Mouse (Mus musculus) limb, embryonic 14.5 days (tissue): ENCODE measurements around the gene Chrng. TPM values are rescaled to one million over a fixed set of nuclear protein-coding genes. Genes with fewer than 3 reads are reported as not detected.

Experiments
- ATAC-seq: fragments of 200-750 bp; cut with Nextera tagmentation; 2 replicates; pipeline ENCODE4 v1.8.0; 2017; ENCODE audit warnings: low read depth, moderate number of reproducible peaks, moderate TSS enrichment; ENCODE audit not compliant: low FRiP score
- DNase-seq: peaks from one replicate; pipeline ENCODE4 v3.0.0-alpha.2; 2015; ENCODE audit warnings: low spot score
- H3K27ac ChIP-seq: fragments of 300-500 bp; sonication (generic); replicated peaks from 2 replicates; pipeline ENCODE4 v1.5.1; 2014; ENCODE audit warnings: low read depth, mild to moderate bottlenecking, low read length, moderate library complexity, mixed read lengths
- H3K27me3 ChIP-seq: fragments of 300-500 bp; sonication (generic); 2 replicates; pipeline ENCODE4 v1.6.1; 2014; ENCODE audit warnings: low read length, mixed read lengths; ENCODE audit not compliant: control insufficient read depth, insufficient read depth
- H3K36me3 ChIP-seq: fragments of 300-500 bp; sonication (generic); 2 replicates; pipeline ENCODE4 v1.6.1; 2014; ENCODE audit warnings: mild to moderate bottlenecking, low read length, moderate library complexity, mixed read lengths; ENCODE audit not compliant: control insufficient read depth, insufficient read depth
- H3K4me1 ChIP-seq: fragments of 300-500 bp; sonication (generic); 2 replicates; pipeline ENCODE4 v1.6.1; 2014; ENCODE audit warnings: antibody characterized with exemption, low read length, mixed read lengths; ENCODE audit not compliant: control insufficient read depth, insufficient read depth
- H3K4me2 ChIP-seq: fragments of 300-500 bp; sonication (generic); replicated peaks from 2 replicates; pipeline ENCODE4 v1.6.1; 2014; ENCODE audit warnings: low read depth, mild to moderate bottlenecking, low read length, moderate library complexity; ENCODE audit not compliant: severe bottlenecking
- H3K4me3 ChIP-seq: fragments of 300-500 bp; sonication (generic); replicated peaks from 2 replicates; pipeline ENCODE4 v1.5.1; 2014; ENCODE audit warnings: low read length
- H3K9ac ChIP-seq: fragments of 300-500 bp; sonication (generic); 2 replicates; pipeline ENCODE4 v1.6.1; 2014; ENCODE audit warnings: mild to moderate bottlenecking, low read depth, low read length, moderate library complexity; ENCODE audit not compliant: severe bottlenecking
- H3K9me3 ChIP-seq: fragments of 300-500 bp; sonication (generic); 2 replicates; pipeline ENCODE4 v1.6.1; 2016; ENCODE audit warnings: low read length; ENCODE audit not compliant: control insufficient read depth
- POLR2A ChIP-seq: fragments of 200-500 bp; IDR thresholded peaks from 2 replicates; pipeline ENCODE4 v1.8.0; 2012; ENCODE audit warnings: inconsistent platforms, mild to moderate bottlenecking, moderate library complexity, borderline replicate concordance; ENCODE audit not compliant: insufficient read depth, insufficient read length; ENCODE audit errors: extremely low read depth
- WGBS: fragments of 180-500 bp; shearing (Covaris S2); extraction: QIAGEN DNeasy Blood & Tissue Kit; methylation state at CpG from one replicate; pipeline ENCODE4 v1.1.7; 2014; 5-methylcytosine and 5-hydroxymethylcytosine counted together
- polyA plus RNA-seq, 2 experiments: library from polyadenylated mRNA; depleted of rRNA in 1 of 2; stranded (reverse) in 1 of 2; unstranded in 1 of 2; fragments of >200 nt; fragmentation: Nextera tagmentation in 1 of 2; extraction: Ambion mirVana in 1 of 2; gene quantifications; 2 replicates each; pipeline versions ENCODE4 v1.2.1 to v1.2.3; 2012 to 2014

Gene Chrng
- polyA plus RNA-seq, 2 experiments = 29.3 to 44.7 TPM

- whole genome bisulfite sequencing = 37% methylated on average over 3 of the region's 3 CpGs
These were observed 1.0 kb downstream of the Chrng start for GRCm38 (mm10) chr1:87205502-87205901.

GRCm38 (mm10) chr1:87206339-87206738 lies 1.9 kb downstream of the Chrng start:
- Histone ChIP-seq H3K4me2 (no peak overlapping the region; the same call in 1 of the 2 replicates), H3K9me3 (no peaks in the 10 kb centered on the region), H3K9ac (no peak overlapping the region), H3K27ac (no peak overlapping the region), H3K36me3 (no peaks in the 10 kb centered on the region), H3K27me3 (no peaks in the 10 kb centered on the region; the same call in 1 of the 2 replicates), H3K4me3 (no peak overlapping the region), H3K4me1 (no peaks in the 10 kb centered on the region)
- DNase-seq = peak; percentile 46
- ATAC-seq = 0 out of 2 replicates have a peak, but pooled peaks have one; percentile 6
- 19% methylated on average over 17 of the region's 17 CpGs for WGBS
- TF ChIP-seq POLR2A = no peak

More at GRCm38 (mm10) chr1:87205502-87205901, 1.0 kb downstream of the Chrng start:
- H3K36me3 ChIP-seq = no peaks in the 10 kb centered on the region
- H3K4me1 ChIP-seq = no peaks in the 10 kb centered on the region
- H3K9ac ChIP-seq = no peak overlapping the region
- peak; percentile 87 for ATAC-seq
- H3K27me3 ChIP-seq = no peaks in the 10 kb centered on the region; the same call in 1 of the 2 replicates
- H3K9me3 ChIP-seq = no peaks in the 10 kb centered on the region
- no peak overlapping the region for H3K27ac ChIP-seq
- TF ChIP-seq POLR2A = no peak
- no peak overlapping the region for H3K4me3 ChIP-seq
- H3K4me2 ChIP-seq = no peak overlapping the region
- peak; percentile 53 for DNase-seq

DNA sequence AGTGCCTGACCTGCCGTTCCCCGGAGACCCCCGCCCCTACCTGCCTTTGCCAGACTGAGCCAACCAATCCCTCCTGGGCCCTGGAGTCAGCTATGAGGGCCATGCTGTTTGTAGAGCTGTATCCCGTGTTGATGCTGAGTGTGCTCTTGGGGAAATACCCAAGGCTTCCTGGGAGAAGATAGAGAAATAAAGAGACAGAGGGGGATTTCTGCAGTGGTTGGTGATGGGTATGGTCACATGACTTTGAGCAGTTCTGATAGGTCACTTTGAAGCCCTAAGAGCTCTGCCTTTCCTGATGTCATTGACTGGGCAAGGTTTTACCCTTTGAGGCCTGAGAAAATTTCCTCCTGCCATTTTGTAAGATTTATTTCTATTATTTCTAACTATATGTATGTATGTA lies 7.0 kb downstream of the Chrng start:
- peaks cover 15% of the 10 kb centered on the region; the same call in 1 of the 2 replicates for H3K4me1 ChIP-seq
- H3K9me3 ChIP-seq = no peaks in the 10 kb centered on the region
- H3K27me3 ChIP-seq = no peaks in the 10 kb centered on the region; the same call in 1 of the 2 replicates
- WGBS = 87% methylated on average over 4 of the region's 4 CpGs
- no peak overlapping the region for H3K4me2 ChIP-seq
- no peak for TF ChIP-seq POLR2A
- no peaks in the 10 kb centered on the region; the same call in 1 of the 2 replicates for H3K36me3 ChIP-seq
- ATAC-seq (no peak), DNase-seq (no peak)
- no peak overlapping the region for H3K9ac ChIP-seq
- no peak overlapping the region for H3K27ac ChIP-seq
- no peak overlapping the region for H3K4me3 ChIP-seq

DNA sequence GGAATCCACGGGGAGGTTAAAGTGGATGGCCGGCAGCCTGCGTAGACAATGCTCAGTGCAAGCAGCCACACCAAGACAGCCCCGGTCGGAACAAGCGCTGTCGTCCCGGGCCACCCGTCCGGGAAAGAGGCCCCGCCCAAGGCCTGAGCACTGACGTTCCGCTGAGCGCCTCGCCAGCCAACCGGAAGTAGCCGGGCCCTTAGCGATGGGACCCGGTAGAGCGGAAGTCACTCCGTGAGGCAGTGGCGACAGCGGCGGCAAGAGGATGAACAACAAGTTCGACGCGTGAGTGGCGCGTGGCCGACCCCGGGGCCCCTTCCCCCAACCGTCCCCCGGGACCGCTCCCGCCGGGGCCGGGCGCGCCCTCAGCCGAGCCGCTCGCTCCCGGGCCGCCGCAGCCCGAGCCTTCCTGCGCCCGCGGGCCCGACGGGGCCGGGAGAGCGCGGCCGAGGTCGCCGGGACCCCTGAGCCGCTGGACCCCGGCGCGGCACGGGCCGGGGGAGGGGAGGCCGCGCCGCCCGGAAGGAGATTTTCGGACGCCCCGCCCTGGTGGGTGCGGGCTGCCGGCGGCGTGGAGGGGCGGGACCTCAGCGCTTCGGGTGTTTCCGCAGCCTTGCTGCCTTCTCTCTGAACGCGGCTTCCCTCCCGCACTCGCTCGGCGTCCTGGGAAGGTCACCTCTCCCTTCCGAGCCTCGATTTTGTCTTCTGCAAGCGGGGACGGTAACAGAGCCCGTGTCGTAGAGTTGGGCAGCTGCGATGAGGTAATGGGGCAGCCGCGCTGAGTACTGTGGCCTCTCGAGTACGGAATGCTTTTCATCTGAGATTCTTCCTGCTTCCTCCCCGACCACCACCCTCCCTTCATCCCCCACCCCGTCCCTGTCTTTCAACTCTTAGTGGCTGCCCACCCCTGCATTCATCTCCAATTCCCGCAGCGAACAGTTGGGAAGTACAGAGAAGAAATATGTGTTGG lies 9.6 kb downstream of the Chrng start, which contains the start of gene Eif4e2:
TSS of gene Eif4e2 (plus strand) at position 180 of the 970 bp plus-strand sequence.
- H3K9me3 ChIP-seq = no peaks in the 10 kb centered on the region
- peaks cover 15% of the 10 kb centered on the region; the same call in 1 of the 2 replicates for H3K4me1 ChIP-seq
- peak; percentile 95 for DNase-seq
- under 1% methylated on average over 61 of the region's 99 CpGs for WGBS
- H3K4me2 ChIP-seq = peak within 1 kb of the TSS; percentile 78
- TF ChIP-seq POLR2A = peak; percentile 89; the same call in 1 of the 2 replicates
- H3K9ac ChIP-seq = peak within 1 kb of the TSS; percentile 99
- ATAC-seq = peak; percentile 94
- peak within 1 kb of the TSS; percentile 99 for H3K27ac ChIP-seq
- H3K4me3 ChIP-seq = peak within 1 kb of the TSS; percentile 80
- H3K27me3 ChIP-seq = no peaks in the 10 kb centered on the region
- peaks cover 2% of the 10 kb centered on the region for H3K36me3 ChIP-seq

GRCm38 (mm10) chr1:87214748-87215147 lies 10.3 kb downstream of the Chrng start:
- peaks cover 15% of the 10 kb centered on the region; the same call in 1 of the 2 replicates for H3K4me1 ChIP-seq
- WGBS = 19% methylated on average over 4 of the region's 4 CpGs
- H3K36me3 ChIP-seq = peaks cover 9% of the 10 kb centered on the region
- H3K9ac ChIP-seq = peak overlapping the region; percentile 99
- H3K4me2 ChIP-seq = peak overlapping the region; percentile 78
- TF ChIP-seq POLR2A = no peak
- peak overlapping the region; percentile 80 for H3K4me3 ChIP-seq
- ATAC-seq = no peak
- H3K9me3 ChIP-seq = no peaks in the 10 kb centered on the region
- H3K27me3 ChIP-seq = no peaks in the 10 kb centered on the region
- DNase-seq = no peak
- peak overlapping the region; percentile 99 for H3K27ac ChIP-seq
